Mouse (Mus musculus): ENCODE results near the gene Rpn2. TPM values are rescaled to one million over a fixed set of nuclear protein-coding genes. Genes with fewer than 3 reads are reported as not detected.

The Rpn2 gene
- polyA plus RNA-seq, 1 experiment from 2014 or later: 284 TPM

DNA sequence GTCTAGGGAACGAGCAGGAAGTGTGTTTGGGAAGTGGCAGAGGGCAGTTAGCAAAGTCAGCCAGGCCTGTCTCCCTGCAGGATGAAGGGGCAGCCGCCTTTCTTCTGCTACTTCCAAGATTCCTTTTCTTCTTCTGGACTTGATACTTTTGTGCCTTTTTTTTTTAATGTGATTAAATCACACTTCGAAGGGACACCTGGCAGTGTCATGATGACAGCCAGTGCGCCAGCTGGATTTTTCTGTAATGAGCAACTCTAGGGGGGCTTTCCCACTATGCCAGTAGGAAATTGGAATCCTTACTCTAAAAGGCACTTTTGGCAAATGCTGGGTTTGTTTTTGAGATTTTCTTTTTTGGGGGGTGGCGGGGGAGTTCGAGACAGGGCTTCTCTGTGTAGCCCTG is 36.7 kb downstream of the Rpn2 start:
- 94% methylated on average over 6 of the region's 6 CpGs for WGBS
- DNase-seq (ENCODE audit: low spot score): no peak
- no peaks in the 10 kb centered on the region for H3K27me3 ChIP-seq (ENCODE audit: low read depth, poor library complexity, severe bottlenecking)
- no peaks in the 10 kb centered on the region for H3K4me1 ChIP-seq
- H3K36me3 ChIP-seq: peaks cover 98% of the 10 kb centered on the region
- no peaks in the 10 kb centered on the region for H3K9me3 ChIP-seq (replicated peaks)
- H3K4me3 ChIP-seq: no peak overlapping the region
- H3K27ac ChIP-seq: no peak overlapping the region

DNA sequence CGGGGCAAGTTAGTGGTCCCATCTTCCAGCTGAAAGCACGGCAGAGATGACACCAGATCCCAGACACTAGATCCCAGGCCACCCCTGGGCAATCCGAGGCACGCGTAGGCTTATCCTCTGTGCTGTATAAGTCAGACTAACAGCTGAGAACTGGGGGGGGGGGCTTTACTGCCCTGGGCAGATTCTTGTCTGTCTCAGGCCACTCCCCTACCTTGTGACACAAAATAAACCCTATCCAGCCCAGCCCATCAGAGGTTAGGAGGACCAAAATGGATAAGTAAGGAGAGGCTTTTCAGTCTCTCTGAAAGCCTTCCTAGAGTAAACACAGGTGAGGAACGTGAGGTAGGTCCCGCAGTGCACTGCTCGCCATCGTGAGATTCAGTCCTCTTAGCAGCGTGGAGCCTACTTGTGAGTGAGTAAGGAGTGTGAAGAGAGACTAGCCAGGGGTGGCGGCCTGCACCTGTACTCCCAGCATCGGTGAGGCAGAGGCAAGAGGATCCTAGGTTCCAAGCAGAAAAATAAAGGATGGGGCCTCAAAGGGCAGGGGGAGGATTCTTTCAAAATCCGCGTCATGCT is 37.6 kb downstream of the Rpn2 start:
- Histone ChIP-seq H3K4me1 (no peaks in the 10 kb centered on the region), H3K36me3 (peaks cover 98% of the 10 kb centered on the region), H3K27ac (no peak overlapping the region), H3K27me3 (ENCODE audit: low read depth, poor library complexity, severe bottlenecking) (no peaks in the 10 kb centered on the region), H3K9me3 (replicated peaks) (no peaks in the 10 kb centered on the region), H3K4me3 (no peak overlapping the region)
- WGBS: 93% methylated on average over 14 of the region's 14 CpGs
- no peak for DNase-seq (ENCODE audit: low spot score)

DNA sequence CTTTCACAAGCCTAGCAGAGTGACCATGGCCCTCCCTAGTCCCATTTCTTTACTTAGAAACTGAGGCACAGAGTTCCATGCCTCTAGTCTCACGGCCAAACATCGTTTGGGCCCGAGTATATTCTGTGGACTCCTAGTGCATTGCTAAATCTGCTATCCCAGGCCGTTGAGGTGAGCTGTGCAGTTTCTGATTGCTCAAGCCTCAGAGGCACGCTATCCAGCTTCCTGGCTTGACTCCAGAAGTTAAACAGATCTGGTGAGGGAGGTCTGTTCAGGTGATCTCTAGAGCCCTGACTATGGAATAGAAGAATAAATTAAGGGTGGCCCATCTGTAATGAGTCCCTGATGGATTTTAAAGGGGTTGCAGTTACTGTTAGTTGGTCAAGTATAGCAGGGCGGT is 38.4 kb downstream of the Rpn2 start:
- Histone ChIP-seq H3K9me3 (replicated peaks) (no peaks in the 10 kb centered on the region), H3K27me3 (ENCODE audit: low read depth, poor library complexity, severe bottlenecking) (no peaks in the 10 kb centered on the region), H3K27ac (no peak overlapping the region), H3K4me1 (no peaks in the 10 kb centered on the region), H3K36me3 (peaks cover 98% of the 10 kb centered on the region), H3K4me3 (no peak overlapping the region)
- over 99% methylated on average over 6 of the region's 6 CpGs for WGBS
- no peak for DNase-seq (ENCODE audit: low spot score)

DNA sequence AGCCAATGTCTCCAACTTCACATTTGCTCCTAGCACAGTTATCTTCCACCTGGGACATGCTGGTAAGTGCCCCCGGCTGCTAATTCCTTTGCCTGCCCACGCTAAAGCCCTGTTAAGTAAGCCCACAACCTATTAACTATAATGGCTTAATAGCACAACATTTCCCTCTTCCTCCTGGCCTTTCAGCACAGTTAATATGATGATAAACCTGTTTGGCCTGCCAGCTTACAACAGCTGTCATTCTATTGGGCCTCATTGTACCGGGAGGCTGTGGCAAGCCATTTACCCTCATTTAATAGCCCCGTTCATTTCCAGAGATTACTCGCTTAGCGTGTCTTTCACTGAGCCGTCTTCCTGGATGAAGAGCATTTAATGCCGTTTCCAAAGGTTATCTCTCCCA is 41.3 kb downstream of the Rpn2 start:
- H3K27ac ChIP-seq: no peak overlapping the region
- peaks cover 98% of the 10 kb centered on the region for H3K36me3 ChIP-seq
- H3K4me3 ChIP-seq: no peak overlapping the region
- no peak for DNase-seq (ENCODE audit: low spot score)
- H3K4me1 ChIP-seq: no peaks in the 10 kb centered on the region
- no peaks in the 10 kb centered on the region for H3K27me3 ChIP-seq (ENCODE audit: low read depth, poor library complexity, severe bottlenecking)
- 79% methylated on average over 8 of the region's 8 CpGs for WGBS
- no peaks in the 10 kb centered on the region for H3K9me3 ChIP-seq (replicated peaks)

DNA sequence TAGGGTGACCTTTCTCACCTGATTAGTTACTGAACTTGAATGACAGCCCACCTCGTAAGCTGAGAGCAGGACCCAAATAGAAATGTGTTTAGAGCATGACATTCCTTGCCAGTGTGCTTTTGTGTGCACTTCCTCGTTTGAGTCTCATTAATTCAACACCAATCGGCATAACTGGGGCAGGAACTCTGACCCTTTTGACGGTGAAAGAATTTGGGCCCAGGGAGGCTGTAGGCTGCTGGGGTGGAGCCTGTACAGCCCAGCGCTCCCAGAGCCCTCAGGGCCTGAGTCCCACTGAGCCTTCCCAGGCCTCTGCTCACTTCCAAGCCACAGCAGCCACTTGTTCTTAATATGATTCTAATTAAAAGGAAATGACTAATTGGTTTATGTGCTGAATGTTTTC is 42.1 kb downstream of the Rpn2 start:
- no peak overlapping the region for H3K4me3 ChIP-seq
- no peaks in the 10 kb centered on the region for H3K4me1 ChIP-seq
- H3K27ac ChIP-seq: no peak overlapping the region
- H3K27me3 ChIP-seq (ENCODE audit: low read depth, poor library complexity, severe bottlenecking): no peaks in the 10 kb centered on the region
- WGBS: 59% methylated on average over 5 of the region's 5 CpGs
- peaks cover 98% of the 10 kb centered on the region for H3K36me3 ChIP-seq
- no peaks in the 10 kb centered on the region for H3K9me3 ChIP-seq (replicated peaks)
- no peak for DNase-seq (ENCODE audit: low spot score)

DNA sequence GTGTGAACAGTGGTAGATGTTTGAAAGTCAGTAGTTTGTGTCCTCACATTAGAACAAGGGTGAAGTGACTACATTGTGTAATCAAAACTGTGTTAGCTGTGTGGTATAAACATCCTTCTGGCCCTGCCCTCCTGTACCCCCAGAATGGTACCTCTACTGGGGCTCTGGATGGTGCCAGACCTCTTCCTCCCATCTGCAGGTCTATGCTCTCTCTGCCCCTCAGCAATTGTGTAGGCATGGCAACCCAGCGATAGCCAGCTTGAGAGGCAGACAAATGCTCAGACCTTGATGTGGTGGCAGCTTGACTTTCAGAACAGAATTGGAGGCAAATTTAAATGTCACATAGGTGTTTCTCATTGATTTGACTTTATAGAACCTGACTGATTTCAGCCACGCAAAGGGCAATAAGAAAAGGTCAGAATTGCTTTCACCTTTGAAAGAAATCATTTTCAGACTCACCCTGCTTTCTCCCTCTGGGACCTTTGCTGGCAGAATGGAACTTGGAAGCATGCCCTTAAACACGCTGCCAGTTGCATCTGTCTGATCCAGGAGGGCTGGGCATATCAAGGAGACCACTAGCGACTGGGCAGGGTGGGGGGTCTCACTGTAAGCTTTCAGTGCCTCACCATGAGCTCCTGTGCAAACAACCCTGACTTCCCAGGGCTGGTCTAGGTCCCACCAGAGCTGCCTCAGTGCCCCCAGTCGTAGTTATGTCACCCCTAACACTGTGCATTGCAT is 43.4 kb downstream of the Rpn2 start:
- no peak for DNase-seq (ENCODE audit: low spot score)
- peaks cover 99% of the 10 kb centered on the region for H3K36me3 ChIP-seq
- H3K4me3 ChIP-seq: no peak overlapping the region
- H3K4me1 ChIP-seq: no peaks in the 10 kb centered on the region
- no peaks in the 10 kb centered on the region for H3K27me3 ChIP-seq (ENCODE audit: low read depth, poor library complexity, severe bottlenecking)
- H3K9me3 ChIP-seq (replicated peaks): no peaks in the 10 kb centered on the region
- 94% methylated on average over 5 of the region's 5 CpGs for WGBS
- H3K27ac ChIP-seq: no peak overlapping the region

DNA sequence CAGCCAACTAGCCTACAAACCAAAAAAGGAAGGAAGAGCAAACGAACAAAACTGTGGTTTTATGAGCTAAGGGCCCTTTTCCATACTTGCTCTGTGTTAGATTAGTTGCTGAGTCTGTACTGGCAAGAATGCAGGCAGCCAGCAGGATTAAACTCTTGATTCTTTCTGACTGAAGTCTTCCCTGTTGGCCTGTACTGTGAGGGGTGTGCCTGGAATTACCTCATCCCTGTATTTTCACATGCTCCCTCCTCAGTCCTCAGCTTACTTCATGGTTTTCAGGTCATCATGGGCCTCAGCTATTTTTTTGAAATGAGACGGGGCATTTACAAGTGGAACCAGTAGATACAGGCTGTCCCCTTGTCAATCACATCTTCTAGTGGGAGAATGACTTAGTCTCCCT is 46.4 kb downstream of the Rpn2 start:
- DNase-seq (ENCODE audit: low spot score): no peak
- Histone ChIP-seq H3K27ac (no peak overlapping the region), H3K9me3 (replicated peaks) (no peaks in the 10 kb centered on the region), H3K27me3 (ENCODE audit: low read depth, poor library complexity, severe bottlenecking) (no peaks in the 10 kb centered on the region), H3K4me3 (no peak overlapping the region), H3K36me3 (peaks cover 91% of the 10 kb centered on the region), H3K4me1 (0 out of 2 replicates have a peak, but pooled peaks cover 4% of the 10 kb centered on the region)
- 87% methylated on average over 2 of the region's 2 CpGs for WGBS

DNA sequence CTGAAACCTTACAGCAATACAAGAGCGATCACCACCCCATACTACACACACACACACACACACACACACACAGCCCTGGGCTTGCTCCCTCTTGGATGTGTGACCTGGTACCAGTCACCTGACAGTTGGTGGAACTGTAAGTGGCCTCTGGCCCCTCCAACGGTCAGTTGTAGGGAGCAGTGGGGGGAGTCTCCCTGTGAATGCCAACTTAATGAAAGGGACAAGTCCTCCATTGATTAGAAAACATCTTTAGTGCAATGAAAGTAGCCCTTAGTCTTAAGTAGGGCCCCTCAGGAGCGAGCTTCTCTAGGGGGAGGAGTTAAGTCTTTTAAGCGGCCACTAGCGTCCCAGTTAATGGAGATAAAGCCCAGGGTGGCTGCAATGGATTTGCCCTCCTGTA is 49.3 kb downstream of the Rpn2 start:
- H3K27me3 ChIP-seq (ENCODE audit: low read depth, poor library complexity, severe bottlenecking): no peaks in the 10 kb centered on the region
- 47% methylated on average over 5 of the region's 5 CpGs for WGBS
- 0 out of 2 replicates have a peak, but pooled peaks cover 4% of the 10 kb centered on the region for H3K4me1 ChIP-seq
- no peak overlapping the region for H3K4me3 ChIP-seq
- H3K9me3 ChIP-seq (replicated peaks): no peaks in the 10 kb centered on the region
- H3K27ac ChIP-seq: no peak overlapping the region
- no peak for DNase-seq (ENCODE audit: low spot score)
- H3K36me3 ChIP-seq: peaks cover 63% of the 10 kb centered on the region

DNA sequence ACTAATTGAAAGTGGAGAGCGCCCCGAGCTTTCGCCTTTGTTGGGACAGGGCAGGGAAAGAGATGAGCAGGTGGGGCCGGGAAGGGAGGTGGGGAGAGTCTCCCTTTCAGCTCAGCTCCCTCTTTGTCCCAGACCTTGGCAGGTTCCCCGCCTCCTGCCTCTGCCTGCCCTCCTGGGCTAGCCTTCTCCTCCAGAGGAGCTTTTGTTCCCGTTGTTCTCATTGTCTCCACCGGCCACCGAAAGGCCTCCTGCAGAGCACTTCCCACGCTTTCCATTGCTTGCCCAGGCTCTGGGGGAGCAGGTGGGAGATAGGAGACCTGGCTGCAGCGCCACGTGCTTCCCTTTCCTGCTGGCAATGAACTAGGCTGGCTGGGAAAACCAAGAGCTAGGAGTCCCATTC is 49.8 kb downstream of the Rpn2 start:
- Histone ChIP-seq H3K27me3 (ENCODE audit: low read depth, poor library complexity, severe bottlenecking) (no peaks in the 10 kb centered on the region), H3K4me3 (no peak overlapping the region), H3K36me3 (peaks cover 62% of the 10 kb centered on the region), H3K4me1 (0 out of 2 replicates have a peak, but pooled peaks cover 4% of the 10 kb centered on the region), H3K27ac (no peak overlapping the region), H3K9me3 (replicated peaks) (no peaks in the 10 kb centered on the region)
- DNase-seq (ENCODE audit: low spot score): no peak
- WGBS: 34% methylated on average over 11 of the region's 11 CpGs

DNA sequence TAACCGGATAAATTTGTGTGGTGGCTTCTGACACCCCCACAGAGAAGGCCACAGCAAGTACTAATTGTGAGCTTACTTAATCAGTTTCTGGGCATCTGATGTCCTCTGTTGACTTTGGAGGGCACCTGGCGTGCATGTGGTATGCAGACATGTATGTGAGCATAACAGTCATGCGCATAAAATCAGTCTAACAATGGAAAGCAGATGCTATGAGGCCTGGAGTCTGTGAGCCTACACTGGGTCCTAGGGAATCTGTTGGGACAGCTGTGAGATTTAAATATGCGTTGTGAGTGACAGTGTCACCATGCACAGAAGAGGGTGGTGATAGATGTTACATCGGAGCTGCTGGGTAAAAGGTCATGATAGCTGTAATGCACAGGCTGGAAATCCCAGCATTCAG is 53.2 kb downstream of the Rpn2 start:
- Histone ChIP-seq H3K4me3 (no peak overlapping the region), H3K27me3 (ENCODE audit: low read depth, poor library complexity, severe bottlenecking) (no peaks in the 10 kb centered on the region), H3K4me1 (peaks cover 7% of the 10 kb centered on the region; the same call in 1 of the 2 replicates), H3K36me3 (peaks cover 27% of the 10 kb centered on the region), H3K9me3 (replicated peaks) (no peaks in the 10 kb centered on the region), H3K27ac (no peak overlapping the region)
- 88% methylated on average over 5 of the region's 5 CpGs for WGBS
- no peak for DNase-seq (ENCODE audit: low spot score)

DNA sequence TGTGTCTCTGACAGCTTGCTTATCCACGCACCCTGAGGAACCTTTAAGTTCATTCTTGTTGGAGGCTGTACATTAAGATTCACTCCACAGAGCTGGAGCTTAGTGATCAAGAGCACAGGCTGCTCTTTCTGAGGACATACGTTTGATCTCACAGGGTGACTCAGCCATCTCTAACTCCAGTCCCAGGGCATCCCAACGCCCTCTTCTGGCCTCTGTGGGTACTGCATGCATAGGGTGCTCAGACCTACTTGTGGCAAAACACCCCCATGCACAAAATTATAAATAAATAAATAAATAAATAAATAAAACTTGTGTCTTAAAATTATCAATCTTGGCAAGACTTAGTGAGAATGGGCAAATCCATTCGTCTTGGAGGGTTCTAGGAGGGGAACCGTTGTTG is 59.8 kb downstream of the Rpn2 start:
- no peak overlapping the region for H3K27ac ChIP-seq

DNA sequence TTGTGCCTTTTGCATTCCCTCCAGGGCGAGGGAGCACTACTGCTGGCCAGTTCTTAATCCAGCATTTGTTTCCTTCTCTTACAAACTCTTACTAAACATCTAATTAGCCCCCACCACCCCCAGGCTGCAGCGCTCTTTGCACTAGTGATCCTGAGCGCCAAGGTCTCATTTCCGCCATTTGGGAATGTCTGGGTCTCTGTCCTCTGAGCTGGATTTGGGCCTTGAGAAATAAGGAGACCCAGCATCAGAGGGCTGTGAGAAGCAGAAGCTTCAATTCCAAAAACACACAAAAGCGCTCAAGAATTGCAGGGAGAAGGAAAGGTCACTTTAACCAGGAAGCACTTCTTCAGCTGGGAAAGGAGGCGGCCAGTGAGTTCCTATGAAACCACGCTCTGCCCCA is 60.7 kb downstream of the Rpn2 start:
- Histone ChIP-seq H3K4me3 (no peak overlapping the region), H3K27me3 (ENCODE audit: low read depth, poor library complexity, severe bottlenecking) (0 out of 2 replicates have a peak, but pooled peaks cover 3% of the 10 kb centered on the region), H3K36me3 (no peaks in the 10 kb centered on the region), H3K27ac (peak overlapping the region; percentile 76), H3K9me3 (replicated peaks) (no peaks in the 10 kb centered on the region), H3K4me1 (peaks cover 29% of the 10 kb centered on the region)
- no peak for DNase-seq (ENCODE audit: low spot score)
- 80% methylated on average over 7 of the region's 7 CpGs for WGBS

More for the DNA sequence above, 59.8 kb downstream of the Rpn2 start:
- H3K27me3 ChIP-seq (ENCODE audit: low read depth, poor library complexity, severe bottlenecking): 0 out of 2 replicates have a peak, but pooled peaks cover 3% of the 10 kb centered on the region
- no peak overlapping the region for H3K4me3 ChIP-seq
- WGBS: 46% methylated on average over 5 of the region's 5 CpGs
- peak; percentile 81 for DNase-seq (ENCODE audit: low spot score)
- H3K4me1 ChIP-seq: peaks cover 29% of the 10 kb centered on the region
- H3K9me3 ChIP-seq (replicated peaks): no peaks in the 10 kb centered on the region
- H3K36me3 ChIP-seq: no peaks in the 10 kb centered on the region

DNA sequence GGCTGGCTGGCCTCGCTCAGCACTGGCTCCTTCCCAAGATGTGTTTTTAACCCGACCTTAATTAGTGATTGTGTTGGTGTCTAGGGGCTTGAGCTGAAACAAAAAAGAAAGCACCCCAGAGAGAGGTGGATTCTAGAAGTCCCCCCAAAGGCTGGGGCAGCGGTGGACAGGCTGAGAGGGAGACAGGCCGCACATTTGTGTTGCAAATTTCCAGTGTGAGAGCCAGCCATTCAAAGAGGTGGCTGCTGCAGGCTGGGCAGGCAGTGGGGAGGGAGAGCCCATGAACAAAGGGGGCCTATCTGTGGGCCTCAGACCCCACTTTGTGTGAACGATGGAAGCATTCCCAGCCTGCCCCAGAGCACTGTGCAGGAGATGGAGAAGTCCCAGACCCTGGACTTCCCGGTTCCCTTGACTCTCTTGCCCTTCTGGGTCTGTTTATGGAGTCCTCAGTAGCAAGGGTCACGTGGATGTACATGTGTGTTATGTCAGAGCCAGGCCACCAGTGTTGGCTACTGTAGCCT is 61.5 kb downstream of the Rpn2 start:
- 48% methylated on average over 7 of the region's 7 CpGs for WGBS
- Histone ChIP-seq H3K9me3 (replicated peaks) (no peaks in the 10 kb centered on the region), H3K27me3 (ENCODE audit: low read depth, poor library complexity, severe bottlenecking) (0 out of 2 replicates have a peak, but pooled peaks cover 3% of the 10 kb centered on the region), H3K27ac (peak overlapping the region; percentile 76), H3K36me3 (no peaks in the 10 kb centered on the region), H3K4me3 (no peak overlapping the region), H3K4me1 (peaks cover 29% of the 10 kb centered on the region)
- no peak for DNase-seq (ENCODE audit: low spot score)

Measured in limb, embryonic 10.5 days (tissue).